Mouse (Mus musculus) cerebellum, adult 11 months (tissue): Measurements from ENCODE around the gene Zfp786.

ENCODE experiments used
- DNase-seq: peaks from one replicate; pipeline ENCODE4 v3.0.0; 2022

Gene Zfp786

GRCm38 (mm10) chr6:47819626-47820325, 10.9 kb downstream of the Zfp786 start:
- no peak for DNase-seq

- DNase-seq = no peak
Measured at GRCm38 (mm10) chr6:47818721-47819120, 11.9 kb downstream of the Zfp786 start.

- no peak for DNase-seq
Measured at GRCm38 (mm10) chr6:47816151-47816550, 14.5 kb downstream of the Zfp786 start.

- DNase-seq = peak; percentile 94
Measured at GRCm38 (mm10) chr6:47813257-47813878, 17.3 kb downstream of the Zfp786 start, which contains the start of gene Pdia4. Gene Pdia4, minus strand, starts transcription at chr6:47813430.

GRCm38 (mm10) chr6:47812271-47812915, 18.3 kb downstream of the Zfp786 start:
- DNase-seq = no peak

GRCm38 (mm10) chr6:47811324-47811723, 19.3 kb downstream of the Zfp786 start:
- no peak for DNase-seq

- no peak for DNase-seq
Measured at GRCm38 (mm10) chr6:47810181-47810580, 20.5 kb downstream of the Zfp786 start.

GRCm38 (mm10) chr6:47809053-47809452, 21.6 kb downstream of the Zfp786 start:
- DNase-seq = no peak

- no peak for DNase-seq
Measured at GRCm38 (mm10) chr6:47808545-47808944, 22.1 kb downstream of the Zfp786 start.

GRCm38 (mm10) chr6:47807419-47807818, 23.2 kb downstream of the Zfp786 start:
- DNase-seq = no peak

GRCm38 (mm10) chr6:47805520-47805919, 25.1 kb downstream of the Zfp786 start:
- DNase-seq = no peak

- peak; percentile 36 for DNase-seq
Measured at GRCm38 (mm10) chr6:47799079-47799478, 31.6 kb downstream of the Zfp786 start.

- no peak for DNase-seq
Measured at GRCm38 (mm10) chr6:47794106-47794830, 36.4 kb downstream of the Zfp786 start.

- no peak for DNase-seq
Measured at GRCm38 (mm10) chr6:47793284-47793683, 37.4 kb downstream of the Zfp786 start.

- no peak for DNase-seq
Measured at GRCm38 (mm10) chr6:47792533-47792932, 38.1 kb downstream of the Zfp786 start.

GRCm38 (mm10) chr6:47790745-47791144, 39.9 kb downstream of the Zfp786 start:
- DNase-seq = no peak

GRCm38 (mm10) chr6:47788821-47789220, 41.8 kb downstream of the Zfp786 start:
- no peak for DNase-seq

GRCm38 (mm10) chr6:47787941-47788736, 42.5 kb downstream of the Zfp786 start:
- peak; percentile 84 for DNase-seq

- DNase-seq = no peak
Measured at GRCm38 (mm10) chr6:47784707-47785412, 45.8 kb downstream of the Zfp786 start.

GRCm38 (mm10) chr6:47781091-47781968, 49.3 kb downstream of the Zfp786 start:
- peak; percentile 43 for DNase-seq

- DNase-seq = no peak
Measured at GRCm38 (mm10) chr6:47780576-47781013, 50.1 kb downstream of the Zfp786 start.
